Mouse (Mus musculus) embryonic facial prominence, embryonic 13.5 days (tissue): ENCODE data around the gene Mbd6. TPM values are rescaled to one million over a fixed set of nuclear protein-coding genes. Genes with fewer than 3 reads are reported as not detected.

Experiments used
- ATAC-seq: fragments of 200-750 bp; cut with Nextera tagmentation; 2 replicates; pipeline ENCODE4 v1.8.0; 2017; ENCODE audit warnings: low read depth; ENCODE audit not compliant: insufficient number of reproducible peaks, insufficient read depth, low FRiP score, low TSS enrichment
- H3K27ac ChIP-seq: fragments of 300-500 bp; sonication (generic); 2 replicates; pipeline ENCODE4 v1.5.1; 2015; ENCODE audit warnings: moderate library complexity, mild to moderate bottlenecking, inconsistent platforms
- H3K27me3 ChIP-seq: fragments of 300-500 bp; sonication (generic); 2 replicates; pipeline ENCODE4 v1.6.1; 2015; ENCODE audit warnings: mild to moderate bottlenecking, inconsistent platforms
- H3K36me3 ChIP-seq: fragments of 300-500 bp; sonication (generic); 2 replicates; pipeline ENCODE4 v1.6.1; 2015; ENCODE audit warnings: mild to moderate bottlenecking, inconsistent platforms
- H3K4me1 ChIP-seq: fragments of 300-500 bp; sonication (generic); 2 replicates; pipeline ENCODE4 v1.6.1; 2015; ENCODE audit warnings: inconsistent platforms
- H3K4me2 ChIP-seq: fragments of 300-500 bp; sonication (generic); 2 replicates; pipeline ENCODE4 v1.6.1; 2015; ENCODE audit warnings: moderate library complexity, mild to moderate bottlenecking, inconsistent platforms
- H3K4me3 ChIP-seq: fragments of 300-500 bp; sonication (generic); 2 replicates; pipeline ENCODE4 v1.5.1; 2015; ENCODE audit warnings: mild to moderate bottlenecking, inconsistent platforms
- H3K9ac ChIP-seq: fragments of 300-500 bp; sonication (generic); 2 replicates; pipeline ENCODE4 v1.6.1; 2015; ENCODE audit warnings: mild to moderate bottlenecking, inconsistent platforms
- H3K9me3 ChIP-seq: fragments of 300-500 bp; sonication (generic); 2 replicates; pipeline ENCODE4 v1.6.1; 2016; ENCODE audit warnings: inconsistent platforms
- WGBS: fragments of 180-500 bp; shearing (Covaris S2); methylation state at CpG from one replicate; pipeline ENCODE4 v1.1.7; 2015; ENCODE audit warnings: mixed read lengths; 5-methylcytosine and 5-hydroxymethylcytosine counted together
- polyA plus RNA-seq: library from polyadenylated mRNA; unstranded; fragments of >200 nt; fragmentation: Nextera tagmentation; extraction: Ambion mirVana; gene quantifications from 2 replicates; pipeline ENCODE4 v1.2.1, GENCODE M21; 2015

The Mbd6 gene
- polyA plus RNA-seq, result 14.9 and 19.2 TPM in 2 replicates

DNA sequence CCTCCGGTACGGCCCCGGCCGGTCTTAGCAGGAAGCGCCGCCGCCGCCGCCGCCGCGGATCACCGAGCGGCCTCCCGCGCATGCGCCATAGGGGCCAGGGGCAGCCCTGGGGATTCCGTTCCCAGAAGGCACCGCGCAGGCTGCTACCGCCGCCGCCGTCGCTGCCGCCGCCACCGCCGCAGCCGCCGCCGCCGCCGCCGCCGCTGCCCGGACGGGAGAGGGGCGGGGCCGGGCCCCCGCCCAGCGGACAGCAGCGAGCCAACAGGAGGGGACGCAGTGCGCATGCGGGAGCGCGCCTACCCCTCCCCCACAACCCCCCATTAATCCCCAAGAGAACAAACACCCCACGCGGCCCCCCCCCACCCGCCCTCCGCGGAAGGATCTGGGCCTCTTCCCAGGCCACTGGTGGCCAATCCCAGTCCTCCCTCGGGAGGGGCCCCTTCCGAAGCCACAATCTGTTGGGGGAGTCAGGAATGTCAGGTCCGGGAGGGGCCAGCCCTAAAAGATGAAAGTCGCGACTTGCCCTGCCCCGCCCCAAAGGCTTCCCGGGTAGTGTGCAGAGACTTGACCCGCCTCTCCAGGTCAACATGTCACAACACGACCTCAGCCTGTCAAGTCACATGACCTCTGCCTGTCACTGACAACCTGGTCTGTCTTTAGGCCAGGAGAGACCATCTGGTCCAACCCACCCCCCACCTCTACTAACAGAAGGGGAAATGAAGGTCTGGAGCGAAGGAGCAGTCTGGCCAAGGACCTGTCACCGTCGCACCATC lies at the start of gene Mbd6:
Gene Mbd6, minus strand, starts transcription at position 219 of the 773 bp plus-strand sequence.
- H3K36me3 ChIP-seq, result peaks cover 46% of the 10 kb centered on the region
- H3K27ac ChIP-seq, result peak within 1 kb of the TSS; percentile 97
- no peaks in the 10 kb centered on the region for H3K9me3 ChIP-seq
- H3K4me2 ChIP-seq, result peak within 1 kb of the TSS; percentile 89
- peak within 1 kb of the TSS; percentile 84 for H3K9ac ChIP-seq
- H3K27me3 ChIP-seq, result no peaks in the 10 kb centered on the region
- under 1% methylated on average over 47 of the region's 65 CpGs for WGBS
- ATAC-seq, result peak; percentile 10; the same call in 1 of the 2 replicates
- peak within 1 kb of the TSS; percentile 70 for H3K4me3 ChIP-seq
- peaks cover 76% of the 10 kb centered on the region for H3K4me1 ChIP-seq

GRCm38 (mm10) chr10:127337536-127338099 lies 48.8 kb upstream of the Mbd6 start:
- Histone ChIP-seq H3K4me2 (no peak overlapping the region), H3K4me3 (no peak overlapping the region), H3K4me1 (peaks cover 32% of the 10 kb centered on the region), H3K36me3 (peaks cover 49% of the 10 kb centered on the region), H3K27me3 (no peaks in the 10 kb centered on the region; the same call in 1 of the 2 replicates), H3K9ac (no peak overlapping the region), H3K27ac (no peak overlapping the region), H3K9me3 (no peaks in the 10 kb centered on the region)
- 78% methylated on average over 6 of the region's 6 CpGs for whole genome bisulfite sequencing
- ATAC-seq, result no peak

DNA sequence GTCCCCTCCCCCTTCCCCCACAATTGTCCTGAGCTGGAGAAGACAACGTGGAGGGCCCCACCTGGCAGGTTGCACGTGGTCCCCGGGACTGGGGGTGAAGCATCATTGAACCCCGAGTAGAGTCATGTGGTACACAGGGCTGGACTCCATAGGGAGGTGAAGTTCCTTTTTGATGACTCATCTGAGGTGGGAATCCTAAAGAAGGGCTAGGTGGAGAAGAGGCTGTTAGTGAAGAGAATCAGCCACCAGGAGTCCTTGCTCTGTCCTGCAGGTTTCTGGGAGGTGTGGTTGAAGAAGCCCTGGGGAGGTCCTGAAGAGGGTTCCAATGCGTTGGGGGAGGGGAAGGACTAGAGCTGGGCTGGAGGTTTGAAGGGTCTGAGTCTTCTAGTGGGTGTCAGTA lies 48.1 kb upstream of the Mbd6 start:
- Histone ChIP-seq H3K4me2 (no peak overlapping the region), H3K27me3 (peaks cover 3% of the 10 kb centered on the region), H3K9me3 (no peaks in the 10 kb centered on the region), H3K4me1 (peaks cover 25% of the 10 kb centered on the region), H3K27ac (no peak overlapping the region), H3K9ac (no peak overlapping the region), H3K36me3 (peaks cover 55% of the 10 kb centered on the region), H3K4me3 (no peak overlapping the region)
- ATAC-seq, result no peak
- 77% methylated on average over 5 of the region's 5 CpGs for WGBS

GRCm38 (mm10) chr10:127335271-127335670 lies 46.5 kb upstream of the Mbd6 start:
- peaks cover 19% of the 10 kb centered on the region for H3K27me3 ChIP-seq
- peaks cover 20% of the 10 kb centered on the region for H3K4me1 ChIP-seq
- 64% methylated on average over 1 of the region's 1 CpGs for WGBS
- H3K9me3 ChIP-seq, result no peaks in the 10 kb centered on the region
- no peak overlapping the region for H3K9ac ChIP-seq
- no peak overlapping the region for H3K27ac ChIP-seq
- H3K4me3 ChIP-seq, result no peak overlapping the region
- no peak overlapping the region for H3K4me2 ChIP-seq
- no peak for ATAC-seq
- H3K36me3 ChIP-seq, result peaks cover 71% of the 10 kb centered on the region

DNA sequence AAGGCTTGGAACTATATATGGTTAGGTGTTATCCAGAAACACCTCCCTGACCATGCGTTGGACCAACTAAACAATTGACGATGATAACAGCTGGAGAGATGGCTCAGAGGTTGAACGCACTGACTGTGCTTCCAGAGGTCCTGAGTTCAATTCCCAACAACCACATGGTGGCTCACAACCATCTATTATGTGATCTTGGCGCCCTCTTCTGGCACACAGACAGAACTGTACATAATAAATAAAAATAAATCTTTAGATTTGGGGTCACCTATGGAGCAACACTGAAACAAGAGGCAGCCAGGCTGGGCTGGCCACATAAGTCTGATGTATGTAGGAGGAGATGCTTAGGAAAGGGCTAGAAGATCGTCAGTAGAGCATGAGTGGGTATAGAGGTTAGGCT lies 44.3 kb upstream of the Mbd6 start:
- Histone ChIP-seq H3K4me2 (no peak overlapping the region), H3K9ac (no peak overlapping the region), H3K4me1 (peaks cover 10% of the 10 kb centered on the region; the same call in 1 of the 2 replicates), H3K36me3 (peaks cover 76% of the 10 kb centered on the region), H3K27me3 (peaks cover 40% of the 10 kb centered on the region), H3K27ac (no peak overlapping the region), H3K4me3 (no peak overlapping the region), H3K9me3 (no peaks in the 10 kb centered on the region)
- no peak for ATAC-seq
- WGBS, result 63% methylated on average over 5 of the region's 5 CpGs

- H3K4me1 ChIP-seq, result peaks cover 10% of the 10 kb centered on the region; the same call in 1 of the 2 replicates
- peaks cover 48% of the 10 kb centered on the region for H3K27me3 ChIP-seq
- no peaks in the 10 kb centered on the region for H3K9me3 ChIP-seq
- no peak overlapping the region for H3K27ac ChIP-seq
- 0 out of 2 replicates have a peak overlapping the region, but pooled peaks have one; percentile 20 for H3K4me2 ChIP-seq
- WGBS, result 34% methylated on average over 31 of the region's 31 CpGs
- no peak overlapping the region for H3K9ac ChIP-seq
- H3K36me3 ChIP-seq, result peaks cover 73% of the 10 kb centered on the region
- H3K4me3 ChIP-seq, result no peak overlapping the region
- ATAC-seq, result no peak
These were observed 43.5 kb upstream of the Mbd6 start for GRCm38 (mm10) chr10:127332211-127332874.

- Histone ChIP-seq H3K36me3 (peaks cover 52% of the 10 kb centered on the region), H3K27me3 (peaks cover 70% of the 10 kb centered on the region), H3K27ac (no peak overlapping the region), H3K4me2 (no peak overlapping the region), H3K4me1 (peaks cover 23% of the 10 kb centered on the region), H3K4me3 (no peak overlapping the region), H3K9ac (no peak overlapping the region), H3K9me3 (no peaks in the 10 kb centered on the region)
- WGBS, result 70% methylated on average over 7 of the region's 7 CpGs
- ATAC-seq, result no peak
These were observed 41.4 kb upstream of the Mbd6 start for GRCm38 (mm10) chr10:127330212-127330611.

- no peak for ATAC-seq
- peak overlapping the region; percentile 52; the same call in 1 of the 2 replicates for H3K4me3 ChIP-seq
- WGBS, result 46% methylated on average over 18 of the region's 18 CpGs
- peaks cover 26% of the 10 kb centered on the region for H3K36me3 ChIP-seq
- H3K4me1 ChIP-seq, result peaks cover 23% of the 10 kb centered on the region
- H3K9me3 ChIP-seq, result no peaks in the 10 kb centered on the region
- no peak overlapping the region; the same call in 1 of the 2 replicates for H3K4me2 ChIP-seq
- H3K27me3 ChIP-seq, result peaks cover 96% of the 10 kb centered on the region
- no peak overlapping the region for H3K27ac ChIP-seq
- H3K9ac ChIP-seq, result no peak overlapping the region
These were observed 38.8 kb upstream of the Mbd6 start for GRCm38 (mm10) chr10:127327461-127328145.

GRCm38 (mm10) chr10:127326828-127327227 lies 38.0 kb upstream of the Mbd6 start:
- H3K4me3 ChIP-seq, result peak overlapping the region; percentile 52
- WGBS, result 5% methylated on average over 29 of the region's 29 CpGs
- H3K36me3 ChIP-seq, result peaks cover 20% of the 10 kb centered on the region
- no peak overlapping the region for H3K27ac ChIP-seq
- peak overlapping the region; percentile 87 for H3K4me2 ChIP-seq
- no peak for ATAC-seq
- H3K27me3 ChIP-seq, result peaks cover 99% of the 10 kb centered on the region
- peak overlapping the region; percentile 69 for H3K9ac ChIP-seq
- peaks cover 23% of the 10 kb centered on the region for H3K4me1 ChIP-seq
- H3K9me3 ChIP-seq, result no peaks in the 10 kb centered on the region

- Histone ChIP-seq H3K9me3 (no peaks in the 10 kb centered on the region), H3K27ac (no peak overlapping the region), H3K27me3 (peaks cover 98% of the 10 kb centered on the region), H3K36me3 (peaks cover 14% of the 10 kb centered on the region), H3K4me2 (peak overlapping the region; percentile 87), H3K4me3 (peak overlapping the region; percentile 52), H3K9ac (peak overlapping the region; percentile 69), H3K4me1 (peaks cover 23% of the 10 kb centered on the region)
- 0 out of 2 replicates have a peak, but pooled peaks have one; percentile 5 for ATAC-seq
- WGBS, result 2% methylated on average over 54 of the region's 54 CpGs
These were observed 37.4 kb upstream of the Mbd6 start for GRCm38 (mm10) chr10:127326017-127326801.
